Mouse (Mus musculus): ENCODE data around the gene Cdc25b. TPM values are rescaled to one million over a fixed set of nuclear protein-coding genes. Genes with fewer than 3 reads are reported as not detected.

Gene Cdc25b
- polyA plus RNA-seq (2014; fragmentation: Nextera tagmentation; extraction: Ambion mirVana): 51.8 and 61.0 TPM in 2 replicates

DNA sequence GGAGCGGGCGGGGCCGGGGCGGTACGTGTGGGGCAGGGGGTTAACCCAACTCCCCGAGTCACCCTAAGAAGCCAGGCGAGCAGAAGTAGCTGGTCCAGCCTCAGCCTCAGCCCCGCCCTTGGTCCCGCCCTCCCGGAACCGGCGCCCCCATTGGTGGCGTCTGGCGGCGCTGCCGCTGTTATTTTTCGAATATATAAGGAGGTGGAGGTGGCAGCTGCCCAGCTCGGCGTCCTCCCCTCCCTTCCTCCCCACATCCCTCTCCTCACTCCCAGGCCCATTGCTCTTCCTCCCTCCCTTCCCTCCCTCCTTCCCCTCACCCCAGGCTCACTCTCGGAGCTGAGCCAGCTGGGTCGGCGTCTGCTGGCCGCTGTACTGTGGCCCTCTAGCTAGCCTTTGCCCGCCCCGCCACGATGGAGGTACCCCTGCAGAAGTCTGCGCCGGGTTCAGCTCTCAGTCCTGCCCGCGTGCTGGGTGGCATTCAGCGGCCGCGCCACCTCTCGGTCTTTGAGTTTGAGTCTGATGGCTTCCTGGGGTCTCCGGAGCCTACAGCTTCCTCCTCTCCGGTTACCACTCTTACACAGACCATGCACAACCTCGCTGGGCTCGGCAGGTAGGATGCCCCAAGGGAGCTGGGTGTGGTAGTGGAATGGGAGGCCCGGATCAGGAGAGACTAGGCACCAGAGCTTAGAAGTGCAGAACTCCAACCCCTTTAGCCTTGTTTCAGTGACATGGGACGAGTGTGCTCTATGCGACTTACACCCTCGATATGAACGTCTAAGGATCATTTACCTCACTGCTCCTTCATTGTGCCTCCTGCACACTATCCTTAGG lies at the start of gene Cdc25b, which contains the start of gene Spef1:
TSS of gene Cdc25b (plus strand) at position 179 of the 831 bp plus-strand sequence.
TSS of gene Spef1 (minus strand) at position 512 of the 831 bp plus-strand sequence.
- H3K4me2 ChIP-seq (ENCODE audit: low read length): peak within 1 kb of the TSS; percentile 69
- WGBS: under 1% methylated on average over 36 of the region's 43 CpGs
- peak; percentile 93 for ATAC-seq (replicated peaks; ENCODE audit: low FRiP score, low TSS enrichment, low read depth)
- H3K9me3 ChIP-seq (ENCODE audit: control insufficient read depth, low read length): no peaks in the 10 kb centered on the region
- peak within 1 kb of the TSS; percentile 58; the same call in 1 of the 2 replicates for H3K27ac ChIP-seq (ENCODE audit: low read depth)
- no peaks in the 10 kb centered on the region for H3K27me3 ChIP-seq (replicated peaks; ENCODE audit: control insufficient read depth, insufficient read depth, low read length)
- H3K36me3 ChIP-seq (ENCODE audit: control insufficient read depth, insufficient read depth, low read length): peaks cover 6% of the 10 kb centered on the region; the same call in 1 of the 2 replicates
- H3K9ac ChIP-seq (ENCODE audit: low read length): peak within 1 kb of the TSS; percentile 69
- DNase-seq (ENCODE audit: low spot score): peak; percentile 92
- peaks cover 29% of the 10 kb centered on the region for H3K4me1 ChIP-seq (replicated peaks; ENCODE audit: control insufficient read depth, insufficient read depth, low read length)
- H3K4me3 ChIP-seq (ENCODE audit: low read depth, low read length): peak within 1 kb of the TSS; percentile 66

DNA sequence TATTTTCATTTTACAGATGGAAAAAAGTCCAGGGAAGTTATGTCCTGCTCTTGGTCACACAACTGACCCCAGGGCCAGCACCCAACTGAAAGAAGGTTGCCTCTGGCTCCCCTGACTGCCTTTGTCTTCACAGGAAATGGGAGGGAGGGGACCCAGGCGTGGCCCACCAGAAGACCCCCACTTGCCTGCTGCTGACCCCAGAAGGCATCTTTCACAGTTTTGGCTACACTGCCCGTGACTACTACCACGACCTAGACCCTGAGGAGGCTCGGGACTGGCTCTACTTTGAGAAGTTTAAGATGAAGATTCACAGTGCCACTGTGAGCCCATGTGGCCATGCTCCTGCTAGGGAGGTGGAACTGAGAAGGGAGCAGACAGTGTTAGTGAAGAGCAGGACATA lies 48.5 kb upstream of the Cdc25b start:
- H3K36me3 ChIP-seq (ENCODE audit: control insufficient read depth, insufficient read depth, low read length): peaks cover 37% of the 10 kb centered on the region
- ATAC-seq (replicated peaks; ENCODE audit: low FRiP score, low TSS enrichment, low read depth) (no peak), DNase-seq (ENCODE audit: low spot score) (no peak)
- no peaks in the 10 kb centered on the region for H3K27me3 ChIP-seq (replicated peaks; ENCODE audit: control insufficient read depth, insufficient read depth, low read length)
- H3K4me1 ChIP-seq (replicated peaks; ENCODE audit: control insufficient read depth, insufficient read depth, low read length): no peaks in the 10 kb centered on the region; the same call in 1 of the 2 replicates
- no peak overlapping the region for H3K4me3 ChIP-seq (ENCODE audit: low read depth, low read length)
- no peak overlapping the region for H3K27ac ChIP-seq (ENCODE audit: low read depth)
- H3K9ac ChIP-seq (ENCODE audit: low read length): no peak overlapping the region
- H3K4me2 ChIP-seq (ENCODE audit: low read length): no peak overlapping the region
- WGBS: 83% methylated on average over 4 of the region's 4 CpGs
- H3K9me3 ChIP-seq (ENCODE audit: control insufficient read depth, low read length): no peaks in the 10 kb centered on the region

DNA sequence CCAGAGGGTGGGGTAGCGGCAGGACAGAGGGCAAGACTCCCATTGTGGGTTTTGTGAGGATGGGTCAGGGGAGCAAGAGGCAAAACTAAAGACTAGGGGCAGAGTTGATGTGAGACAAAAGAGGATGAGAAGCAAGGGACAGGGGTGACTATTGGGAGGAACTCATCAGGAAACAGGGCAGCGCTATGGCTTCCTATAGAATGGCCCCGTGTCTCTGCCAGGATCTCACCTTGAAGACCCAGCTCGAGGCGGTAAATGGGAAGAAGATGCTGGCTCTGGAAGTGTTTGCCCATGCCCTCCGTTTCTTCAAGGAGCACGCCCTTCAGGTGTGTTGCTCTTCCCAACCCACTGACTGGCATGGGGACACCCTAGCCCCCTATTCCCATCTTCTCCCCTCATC lies 48.0 kb upstream of the Cdc25b start:
- no peaks in the 10 kb centered on the region for H3K27me3 ChIP-seq (replicated peaks; ENCODE audit: control insufficient read depth, insufficient read depth, low read length)
- no peak overlapping the region for H3K4me2 ChIP-seq (ENCODE audit: low read length)
- no peaks in the 10 kb centered on the region for H3K9me3 ChIP-seq (ENCODE audit: control insufficient read depth, low read length)
- no peak overlapping the region for H3K9ac ChIP-seq (ENCODE audit: low read length)
- no peak overlapping the region for H3K4me3 ChIP-seq (ENCODE audit: low read depth, low read length)
- WGBS: 96% methylated on average over 7 of the region's 7 CpGs
- H3K4me1 ChIP-seq (replicated peaks; ENCODE audit: control insufficient read depth, insufficient read depth, low read length): no peaks in the 10 kb centered on the region; the same call in 1 of the 2 replicates
- no peak overlapping the region for H3K27ac ChIP-seq (ENCODE audit: low read depth)
- ATAC-seq (replicated peaks; ENCODE audit: low FRiP score, low TSS enrichment, low read depth) (no peak), DNase-seq (ENCODE audit: low spot score) (no peak)
- H3K36me3 ChIP-seq (ENCODE audit: control insufficient read depth, insufficient read depth, low read length): peaks cover 41% of the 10 kb centered on the region

- Histone ChIP-seq H3K4me2 (ENCODE audit: low read length) (no peak overlapping the region), H3K27me3 (replicated peaks; ENCODE audit: control insufficient read depth, insufficient read depth, low read length) (no peaks in the 10 kb centered on the region), H3K9me3 (ENCODE audit: control insufficient read depth, low read length) (no peaks in the 10 kb centered on the region), H3K9ac (ENCODE audit: low read length) (no peak overlapping the region), H3K4me3 (ENCODE audit: low read depth, low read length) (no peak overlapping the region), H3K36me3 (ENCODE audit: control insufficient read depth, insufficient read depth, low read length) (peaks cover 38% of the 10 kb centered on the region), H3K27ac (ENCODE audit: low read depth) (no peak overlapping the region), H3K4me1 (replicated peaks; ENCODE audit: control insufficient read depth, insufficient read depth, low read length) (no peaks in the 10 kb centered on the region; the same call in 1 of the 2 replicates)
- 90% methylated on average over 5 of the region's 5 CpGs for WGBS
- no peak for ATAC-seq (replicated peaks; ENCODE audit: low FRiP score, low TSS enrichment, low read depth)
- DNase-seq (ENCODE audit: low spot score): no peak
Measured at GRCm38 (mm10) chr2:131139287-131139686, 47.5 kb upstream of the Cdc25b start.

GRCm38 (mm10) chr2:131139886-131140532 lies 46.7 kb upstream of the Cdc25b start:
- Histone ChIP-seq H3K9ac (ENCODE audit: low read length) (no peak overlapping the region), H3K4me2 (ENCODE audit: low read length) (no peak overlapping the region), H3K36me3 (ENCODE audit: control insufficient read depth, insufficient read depth, low read length) (peaks cover 40% of the 10 kb centered on the region), H3K27ac (ENCODE audit: low read depth) (no peak overlapping the region), H3K4me3 (ENCODE audit: low read depth, low read length) (no peak overlapping the region), H3K27me3 (replicated peaks; ENCODE audit: control insufficient read depth, insufficient read depth, low read length) (no peaks in the 10 kb centered on the region), H3K4me1 (replicated peaks; ENCODE audit: control insufficient read depth, insufficient read depth, low read length) (no peaks in the 10 kb centered on the region; the same call in 1 of the 2 replicates), H3K9me3 (ENCODE audit: control insufficient read depth, low read length) (no peaks in the 10 kb centered on the region)
- no peak for ATAC-seq (replicated peaks; ENCODE audit: low FRiP score, low TSS enrichment, low read depth)
- DNase-seq (ENCODE audit: low spot score): no peak
- 32% methylated on average over 5 of the region's 5 CpGs for WGBS

DNA sequence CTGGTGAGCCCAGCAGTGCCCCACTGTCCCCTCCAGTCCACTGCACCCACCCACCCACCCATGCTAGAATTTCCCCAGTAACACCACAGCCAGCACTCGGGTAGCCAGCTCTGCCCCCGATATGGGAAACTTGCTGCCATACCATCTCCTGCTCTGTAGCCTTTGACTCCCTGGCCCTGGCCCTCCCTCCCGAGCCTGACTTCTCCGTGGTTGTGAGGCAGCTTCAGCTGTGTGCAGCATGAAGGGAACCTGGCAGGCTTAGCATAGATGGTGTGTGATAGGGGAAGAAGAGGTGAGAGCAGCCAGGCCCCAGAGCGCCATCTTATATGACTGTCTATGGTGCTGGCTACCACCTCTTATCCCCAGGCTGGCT lies 46.2 kb upstream of the Cdc25b start:
- H3K27ac ChIP-seq (ENCODE audit: low read depth): no peak overlapping the region
- DNase-seq (ENCODE audit: low spot score) (no peak), ATAC-seq (replicated peaks; ENCODE audit: low FRiP score, low TSS enrichment, low read depth) (no peak)
- H3K9me3 ChIP-seq (ENCODE audit: control insufficient read depth, low read length): no peaks in the 10 kb centered on the region
- no peaks in the 10 kb centered on the region; the same call in 1 of the 2 replicates for H3K4me1 ChIP-seq (replicated peaks; ENCODE audit: control insufficient read depth, insufficient read depth, low read length)
- H3K27me3 ChIP-seq (replicated peaks; ENCODE audit: control insufficient read depth, insufficient read depth, low read length): no peaks in the 10 kb centered on the region
- H3K4me2 ChIP-seq (ENCODE audit: low read length): no peak overlapping the region
- no peak overlapping the region for H3K9ac ChIP-seq (ENCODE audit: low read length)
- no peak overlapping the region for H3K4me3 ChIP-seq (ENCODE audit: low read depth, low read length)
- WGBS: 77% methylated on average over 5 of the region's 5 CpGs
- H3K36me3 ChIP-seq (ENCODE audit: control insufficient read depth, insufficient read depth, low read length): peaks cover 42% of the 10 kb centered on the region

GRCm38 (mm10) chr2:131141336-131141986 lies 45.3 kb upstream of the Cdc25b start:
- no peak overlapping the region for H3K27ac ChIP-seq (ENCODE audit: low read depth)
- ATAC-seq (replicated peaks; ENCODE audit: low FRiP score, low TSS enrichment, low read depth): no peak

GRCm38 (mm10) chr2:131142592-131142991 lies 44.2 kb upstream of the Cdc25b start:
- Histone ChIP-seq H3K36me3 (ENCODE audit: control insufficient read depth, insufficient read depth, low read length) (peaks cover 54% of the 10 kb centered on the region), H3K4me1 (replicated peaks; ENCODE audit: control insufficient read depth, insufficient read depth, low read length) (no peaks in the 10 kb centered on the region; the same call in 1 of the 2 replicates), H3K9me3 (ENCODE audit: control insufficient read depth, low read length) (no peaks in the 10 kb centered on the region), H3K27ac (ENCODE audit: low read depth) (no peak overlapping the region), H3K9ac (ENCODE audit: low read length) (no peak overlapping the region), H3K27me3 (replicated peaks; ENCODE audit: control insufficient read depth, insufficient read depth, low read length) (no peaks in the 10 kb centered on the region), H3K4me2 (ENCODE audit: low read length) (no peak overlapping the region), H3K4me3 (ENCODE audit: low read depth, low read length) (no peak overlapping the region)
- WGBS: 35% methylated on average over 18 of the region's 18 CpGs
- ATAC-seq (replicated peaks; ENCODE audit: low FRiP score, low TSS enrichment, low read depth) (peak; percentile 59), DNase-seq (ENCODE audit: low spot score) (peak; percentile 89)

More at GRCm38 (mm10) chr2:131141336-131141986, 45.3 kb upstream of the Cdc25b start:
- H3K4me3 ChIP-seq (ENCODE audit: low read depth, low read length): no peak overlapping the region
- DNase-seq (ENCODE audit: low spot score): no peak
- 93% methylated on average over 8 of the region's 8 CpGs for WGBS
- no peak overlapping the region for H3K9ac ChIP-seq (ENCODE audit: low read length)
- no peaks in the 10 kb centered on the region for H3K27me3 ChIP-seq (replicated peaks; ENCODE audit: control insufficient read depth, insufficient read depth, low read length)
- peaks cover 50% of the 10 kb centered on the region for H3K36me3 ChIP-seq (ENCODE audit: control insufficient read depth, insufficient read depth, low read length)
- no peaks in the 10 kb centered on the region; the same call in 1 of the 2 replicates for H3K4me1 ChIP-seq (replicated peaks; ENCODE audit: control insufficient read depth, insufficient read depth, low read length)
- H3K9me3 ChIP-seq (ENCODE audit: control insufficient read depth, low read length): no peaks in the 10 kb centered on the region
- no peak overlapping the region for H3K4me2 ChIP-seq (ENCODE audit: low read length)

Measured in intestine, embryonic 14.5 days (tissue).